Mouse (Mus musculus): ENCODE results near the gene Slc9b2.

DNA sequence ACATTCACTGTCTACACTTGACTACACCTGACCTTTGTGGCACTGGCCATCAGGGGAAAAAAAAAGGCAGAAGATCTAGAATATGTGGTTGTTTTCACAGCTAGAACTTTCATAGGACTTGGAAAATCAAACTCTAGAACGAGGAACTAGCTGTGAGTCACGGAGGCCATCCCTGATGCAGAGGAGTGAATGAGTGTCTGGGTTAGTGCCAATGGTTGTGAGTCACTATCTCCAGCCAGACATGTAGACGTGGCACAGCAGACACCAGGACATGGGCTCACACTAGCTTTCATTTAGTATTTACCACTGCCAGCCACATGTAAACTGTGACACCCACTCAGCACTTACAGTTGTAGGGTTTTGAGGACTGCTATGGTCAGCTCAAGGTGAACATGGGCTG is 8.9 kb upstream of the Slc9b2 start:
- no peak for TF ChIP-seq CTCF (IDR thresholded peaks at IDR 0.05; ENCODE audit: extremely low read depth, insufficient read depth, insufficient read length, insufficient replicate concordance)
- TF ChIP-seq POLR2A (IDR thresholded peaks at IDR 0.05; ENCODE audit: low read depth, low read length) = no peak

Measured in spleen, adult 2 months (tissue).